Mouse (Mus musculus): ENCODE measurements around the gene Eva1c.

GRCm38 (mm10) chr16:90804466-90804865, 22.1 kb upstream of the Eva1c start:
- TF ChIP-seq CTCF (IDR thresholded peaks at IDR 0.05; ENCODE audit: low read depth) (no peak), EP300 (IDR thresholded peaks at IDR 0.05; ENCODE audit: low read depth) (no peak)
